Mouse (Mus musculus) right cerebral cortex, postnatal 36 days (tissue): ENCODE measurements around the gene Slc25a36.

Source experiments
- DNase-seq, 2 experiments: peaks; one replicate each; pipeline ENCODE4 v3.0.0; 2022; ENCODE audit warnings: low spot score in 2 of 2, mixed read lengths in 1 of 2

The Slc25a36 gene

DNA sequence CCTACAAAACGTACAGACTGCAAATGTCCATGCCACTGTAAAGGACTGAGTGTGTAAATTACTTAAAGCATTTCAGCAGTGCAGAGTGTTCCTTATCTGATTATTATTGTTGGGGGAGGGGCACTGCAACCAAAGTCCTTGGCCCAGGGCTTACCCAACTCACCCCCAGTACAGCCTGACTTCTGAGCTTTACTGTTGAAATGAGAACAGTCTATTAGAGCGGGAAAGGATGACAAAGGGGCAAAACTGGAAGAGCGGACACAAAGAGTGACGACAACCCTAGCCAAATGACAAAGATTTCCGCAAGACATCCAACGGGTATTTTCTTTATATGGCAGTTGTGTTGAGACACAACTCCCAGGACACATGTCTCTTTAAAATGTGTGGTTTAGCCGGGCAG, 1.3 kb upstream of the Slc25a36 start:
- DNase-seq = no peak

DNA sequence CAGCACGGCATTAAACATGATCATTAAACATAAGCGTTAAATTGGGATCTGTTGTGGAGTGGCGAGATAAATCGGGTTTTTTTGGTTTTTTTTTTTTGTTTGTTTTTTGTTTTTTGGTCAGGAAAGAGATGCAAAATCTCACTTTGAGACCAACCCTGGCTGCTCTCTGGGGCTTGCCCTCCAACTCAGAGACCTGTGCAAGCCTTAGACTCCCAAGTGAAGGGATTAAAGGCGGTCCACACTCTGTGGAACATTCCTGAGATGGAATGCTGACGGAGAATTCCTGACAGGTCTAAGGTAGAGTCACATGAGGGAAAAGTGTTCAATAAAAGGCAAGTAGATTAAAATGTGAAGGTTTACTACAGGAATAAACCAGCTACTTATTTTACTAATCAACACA, 549 bp upstream of the Slc25a36 start:
- no peak for DNase-seq

DNA sequence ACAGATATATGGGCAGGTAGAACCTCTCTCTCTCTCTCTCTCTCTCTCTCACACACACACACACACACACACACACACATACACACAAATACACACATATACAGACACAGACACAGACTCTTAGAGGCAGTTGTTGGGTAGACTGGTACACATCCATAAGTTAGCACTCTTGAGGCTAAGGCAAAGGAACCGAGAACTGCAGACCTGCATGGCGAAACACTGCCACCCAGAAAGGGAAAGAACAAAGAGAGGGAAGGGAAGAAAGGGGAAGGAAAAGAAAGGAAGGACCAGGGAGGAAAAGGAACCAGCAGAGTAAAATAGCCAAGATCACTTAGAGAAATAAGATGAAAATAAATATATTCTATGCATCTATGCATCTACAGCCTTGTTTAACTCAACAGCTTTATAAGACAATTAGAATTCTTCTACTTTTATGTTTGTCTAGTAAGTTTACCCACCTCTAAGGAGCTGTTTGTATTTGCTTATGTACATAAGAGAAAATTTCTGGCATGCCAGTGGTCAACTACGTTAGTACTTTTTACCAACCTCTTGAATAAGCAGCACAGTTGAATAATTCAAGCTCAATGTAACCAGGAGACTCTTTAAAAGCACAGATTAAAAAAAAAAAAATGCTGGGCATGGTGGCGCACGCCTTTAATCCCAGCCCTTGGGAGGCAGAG, 4.3 kb downstream of the Slc25a36 start:
- DNase-seq = no peak

DNA sequence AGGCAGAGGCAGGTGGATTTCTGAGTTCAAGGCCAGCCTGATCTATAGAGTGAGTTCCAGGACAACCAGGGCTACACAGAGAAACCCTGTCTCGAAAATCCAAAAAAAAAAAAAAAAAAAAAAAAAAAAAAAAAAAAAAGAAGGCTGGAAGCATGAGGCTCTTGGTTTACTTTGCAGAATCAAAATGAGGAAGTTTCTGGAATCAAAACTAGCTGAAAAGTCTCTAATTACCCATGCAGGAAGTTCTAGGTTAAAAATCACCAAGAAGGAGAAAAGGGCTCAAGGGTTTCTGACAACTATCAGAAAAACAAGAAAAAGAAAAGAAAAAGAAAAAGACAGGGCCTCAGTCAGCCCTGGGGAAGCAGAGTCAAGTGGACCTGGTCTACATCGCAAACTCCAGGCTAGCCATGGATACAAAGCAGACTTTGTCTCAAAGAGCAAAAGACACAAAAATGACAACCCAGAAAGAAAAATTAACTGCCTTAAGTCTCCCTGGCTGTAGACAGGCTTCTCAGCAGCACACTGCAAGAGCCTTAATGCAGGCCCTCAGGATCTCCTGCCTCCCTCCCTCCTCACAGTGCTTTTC, 5.5 kb downstream of the Slc25a36 start:
- no peak for DNase-seq

DNA sequence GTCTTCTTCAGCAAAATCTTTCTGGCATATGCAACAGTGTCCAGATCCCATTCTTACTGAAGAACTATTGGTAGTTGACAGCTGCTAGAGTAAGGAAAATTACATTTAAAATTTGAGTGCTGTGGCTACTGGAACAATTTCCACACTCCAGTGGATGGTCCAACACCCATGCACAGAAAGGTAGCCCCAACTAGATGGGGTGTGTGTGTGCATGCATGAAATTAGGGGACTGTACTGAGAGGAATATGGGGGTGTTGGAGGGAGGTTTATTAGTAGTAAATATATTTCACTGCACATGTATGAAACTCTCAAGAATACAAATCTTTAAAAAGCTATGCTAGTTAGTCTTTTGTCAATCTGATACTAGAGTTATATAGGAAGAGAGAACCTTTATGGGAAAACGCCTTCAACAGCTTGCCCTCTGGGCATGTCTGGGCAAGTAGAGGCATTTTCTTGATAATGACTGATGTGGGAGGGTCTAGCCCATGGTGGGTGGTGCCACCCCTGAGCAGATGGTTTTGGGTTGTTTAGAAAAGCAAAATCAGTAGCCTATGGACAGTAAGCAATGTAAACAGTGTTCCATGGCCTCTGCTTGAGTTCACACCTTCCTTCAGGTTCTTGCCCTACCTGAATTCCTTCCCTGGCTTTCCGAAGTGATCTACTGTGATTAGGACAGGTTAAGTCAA, 7.4 kb downstream of the Slc25a36 start:
- no peak for DNase-seq

DNA sequence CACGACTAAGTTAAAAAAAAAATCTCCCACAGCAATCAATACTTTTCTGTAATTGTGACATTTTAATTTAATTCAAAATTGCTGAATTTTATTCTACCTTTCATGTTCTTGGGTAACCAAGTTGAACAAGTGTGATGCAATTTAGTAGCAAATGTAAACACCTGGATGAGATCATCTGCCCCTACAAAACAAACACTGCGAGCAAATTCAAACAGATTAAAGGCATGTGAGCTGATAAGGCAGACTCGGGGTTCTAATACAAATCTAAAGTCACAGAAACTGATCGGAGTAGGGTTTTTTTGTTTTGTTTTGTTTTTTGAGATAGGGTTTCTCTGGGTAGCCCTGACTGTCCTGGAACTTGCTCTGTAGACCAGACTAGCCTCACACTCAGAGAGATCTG, 12.0 kb downstream of the Slc25a36 start:
- DNase-seq = no peak

DNA sequence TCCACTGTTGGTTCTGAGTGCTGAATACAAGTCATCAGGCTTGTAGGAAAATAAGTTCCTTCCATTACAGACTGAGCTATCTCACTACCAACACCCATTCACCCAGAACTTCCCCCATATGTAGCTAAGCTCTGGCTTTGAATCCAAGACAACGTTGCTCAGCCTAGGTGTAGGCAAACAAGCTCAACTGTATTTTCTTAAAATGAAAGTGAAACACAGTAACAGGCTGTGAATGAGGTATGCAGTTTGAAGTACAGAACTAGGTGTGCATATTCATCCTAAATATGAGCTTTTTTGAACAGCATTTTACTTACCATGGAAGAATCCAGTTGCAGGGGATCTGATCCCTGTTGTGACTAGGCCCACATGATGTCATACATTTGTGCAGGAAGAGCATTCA, 14.8 kb downstream of the Slc25a36 start:
- DNase-seq = no peak

DNA sequence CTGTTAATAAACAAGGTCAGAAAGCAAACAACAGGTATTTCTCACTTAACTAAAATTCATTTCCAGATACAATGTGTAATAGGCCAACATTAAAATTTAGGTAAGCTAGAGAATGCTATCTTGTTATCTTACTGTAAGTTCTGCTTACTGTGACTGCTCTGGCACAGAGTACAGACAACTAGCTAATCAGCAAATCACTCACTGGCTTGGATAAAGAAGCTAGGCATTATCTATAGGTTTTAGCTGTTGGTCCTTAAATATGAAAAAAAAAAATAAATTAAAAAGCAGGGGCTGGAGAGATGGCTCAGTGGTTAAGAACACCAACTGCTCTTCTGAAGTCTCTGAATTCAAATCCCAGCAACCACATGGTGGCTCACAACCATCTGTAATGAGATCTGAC, 23.1 kb downstream of the Slc25a36 start:
- DNase-seq = no peak

DNA sequence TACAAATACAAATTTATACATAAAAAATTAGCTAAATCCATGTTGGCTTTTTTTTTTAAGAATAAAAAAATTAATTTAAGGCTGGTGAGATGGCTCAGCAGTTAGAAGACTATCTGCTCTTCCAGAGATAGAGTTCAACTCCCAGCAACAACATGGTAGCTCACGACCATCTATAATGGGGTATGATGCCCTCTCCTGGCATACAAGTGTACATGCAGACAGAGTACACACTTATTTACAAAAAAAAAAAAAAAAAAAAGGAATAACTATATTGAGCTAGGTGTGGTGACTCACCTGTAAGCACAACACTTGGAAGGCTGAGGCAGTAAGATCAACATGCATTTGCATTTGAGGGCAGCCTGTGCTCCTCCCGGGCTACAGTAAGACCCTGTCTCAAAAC, 26.3 kb downstream of the Slc25a36 start:
- DNase-seq = no peak

DNA sequence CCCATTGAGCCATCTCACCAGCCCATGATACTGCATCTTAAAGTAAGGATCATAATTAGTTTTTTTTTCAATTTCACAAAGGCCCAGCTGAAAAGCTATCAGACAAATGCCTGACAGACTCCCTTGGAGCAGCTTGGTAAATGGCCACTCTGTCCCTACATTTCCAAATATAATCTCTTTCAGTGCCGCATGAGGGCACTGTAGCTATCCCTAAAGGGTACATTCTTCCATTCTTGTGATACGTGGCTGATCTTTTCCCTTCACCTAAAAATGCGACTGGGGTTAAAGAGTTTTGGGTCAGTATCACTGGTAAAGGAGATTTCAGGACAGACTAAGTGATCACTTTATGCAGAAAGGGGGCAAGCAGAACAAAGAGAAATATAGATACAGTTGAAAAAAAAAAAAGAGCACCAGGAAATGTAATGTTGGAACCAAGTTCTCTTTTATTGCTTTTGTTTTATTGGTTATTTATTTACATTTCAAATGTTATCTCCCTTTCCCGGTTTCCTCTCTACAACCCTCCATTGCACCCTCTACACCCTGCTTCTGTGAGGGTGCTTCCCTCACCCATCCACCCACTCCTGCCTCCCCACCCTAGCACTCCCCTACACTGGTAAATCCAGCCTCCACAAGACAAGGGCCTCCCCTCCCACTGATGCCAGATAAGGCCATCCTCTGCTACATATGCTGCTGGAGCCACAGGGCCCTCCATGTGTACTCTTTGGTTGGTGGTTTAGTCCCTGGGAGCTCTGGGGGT, 29.7 kb downstream of the Slc25a36 start:
- no peak for DNase-seq

DNA sequence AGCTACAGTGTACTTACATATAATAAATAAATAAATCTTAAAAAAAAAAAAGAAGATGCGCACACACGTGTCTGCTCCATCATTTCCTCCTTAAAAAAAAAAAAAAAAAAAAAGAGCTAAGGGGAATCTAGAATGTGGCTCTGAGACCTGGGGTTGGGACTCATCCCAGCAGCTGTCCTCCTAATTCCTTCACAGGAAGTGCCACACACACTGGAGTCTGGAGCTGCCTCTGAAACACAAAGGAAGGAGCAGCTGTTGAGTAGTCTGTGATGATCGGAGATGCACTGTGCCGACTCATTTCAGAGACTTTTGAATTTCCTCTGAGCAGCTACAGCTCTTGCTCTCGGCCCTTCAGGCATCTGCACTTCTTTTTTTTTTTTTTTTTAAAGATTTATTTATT, 41.0 kb downstream of the Slc25a36 start:
- DNase-seq = no peak

DNA sequence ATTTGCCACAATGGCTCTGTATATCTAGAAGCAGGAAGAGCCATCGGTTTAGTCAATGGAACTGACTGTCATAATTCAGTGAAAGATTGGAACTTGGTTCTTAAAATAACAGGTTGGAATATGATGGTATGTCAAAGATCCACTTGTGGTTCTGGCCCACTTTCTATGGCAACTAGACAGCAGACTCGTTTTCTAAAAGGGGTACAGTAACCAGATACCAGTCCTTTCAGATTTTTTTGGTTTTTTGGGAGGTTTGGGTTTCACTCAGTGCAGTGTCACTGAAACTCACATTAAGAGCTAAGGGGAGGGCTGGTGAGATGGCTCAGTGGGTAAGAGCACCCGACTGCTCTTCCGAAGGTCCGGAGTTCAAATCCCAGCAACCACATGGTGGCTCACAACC, 41.5 kb downstream of the Slc25a36 start:
- no peak for DNase-seq

DNA sequence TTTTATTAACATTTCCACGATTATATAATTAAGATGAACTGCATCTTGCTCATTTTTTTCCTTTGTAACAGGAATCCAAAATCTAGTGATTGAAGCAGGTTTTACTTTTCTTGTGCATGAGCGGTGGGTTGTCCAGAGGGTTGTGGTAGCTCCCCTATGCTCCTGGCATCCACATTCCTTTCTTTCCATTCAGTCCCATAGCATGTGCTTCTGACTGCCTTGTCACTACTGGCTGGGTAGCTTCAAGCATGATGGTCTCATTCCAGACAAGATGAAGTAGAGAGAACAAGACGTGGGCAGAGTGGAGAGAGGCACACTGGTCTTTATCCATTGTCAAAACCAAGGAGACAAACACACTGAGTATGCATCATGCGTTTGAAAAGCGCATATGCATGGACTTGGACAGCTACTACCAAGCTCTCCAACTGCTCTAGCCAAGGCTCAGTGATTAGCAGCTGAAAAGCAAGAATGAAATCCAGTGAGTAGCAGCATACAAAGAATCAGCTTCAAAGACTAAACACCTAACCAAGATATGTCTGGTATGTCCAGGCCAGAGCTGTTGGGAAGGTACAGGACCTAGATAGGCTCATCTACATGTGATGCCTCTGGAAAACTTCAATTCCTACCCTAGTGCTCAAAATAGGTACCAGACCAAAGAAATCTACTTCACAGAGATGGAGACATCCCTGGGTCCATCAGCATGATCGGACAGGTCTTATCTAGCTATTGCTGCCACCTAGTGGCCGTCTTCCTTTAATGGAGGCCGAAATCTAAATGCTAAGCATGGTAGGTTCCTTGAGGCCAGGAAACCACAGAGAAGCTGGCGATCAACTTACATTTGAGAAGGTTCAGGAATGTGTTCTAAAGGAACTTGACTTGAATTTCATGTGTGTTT, 42.5 kb downstream of the Slc25a36 start:
- DNase-seq = peak; percentile 69 to 76

DNA sequence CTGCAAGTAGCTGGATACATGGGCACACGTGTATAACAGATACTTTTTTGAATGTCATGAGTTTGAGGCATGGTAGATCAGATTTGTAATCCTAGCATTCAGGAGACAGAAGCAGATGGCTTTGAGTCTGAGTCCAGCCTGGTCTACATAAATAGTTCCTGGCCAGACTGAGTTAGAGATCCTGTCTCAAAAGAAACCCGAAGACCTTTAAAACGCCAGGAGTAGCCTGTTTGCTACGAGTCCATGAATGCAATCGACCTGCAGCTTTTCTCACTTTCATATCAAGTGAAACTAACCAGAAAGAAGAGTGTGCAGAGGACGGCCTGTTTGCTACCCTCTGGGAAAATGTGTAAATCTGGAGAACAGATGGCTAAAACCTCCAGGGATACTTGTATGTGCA, 43.2 kb downstream of the Slc25a36 start:
- no peak for DNase-seq

DNA sequence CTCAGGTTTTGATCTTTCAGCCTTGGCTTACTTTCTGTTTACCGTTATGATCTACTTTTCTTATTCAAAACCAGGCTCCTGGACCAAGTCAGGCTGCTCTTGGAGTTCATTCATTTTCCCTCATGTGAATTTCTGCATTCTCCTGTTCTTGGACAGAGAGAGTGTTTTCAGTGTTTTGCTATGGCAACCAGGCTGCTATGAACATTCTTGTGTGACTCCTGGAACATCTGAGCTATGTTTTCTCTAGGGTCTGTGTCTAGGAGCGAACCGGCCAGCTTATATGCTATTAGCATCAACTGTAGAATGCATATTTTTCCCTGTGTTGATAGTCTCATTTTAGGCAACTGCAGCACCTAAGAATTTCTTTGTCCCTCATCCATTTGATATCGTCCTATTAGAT, 45.1 kb downstream of the Slc25a36 start:
- no peak for DNase-seq

DNA sequence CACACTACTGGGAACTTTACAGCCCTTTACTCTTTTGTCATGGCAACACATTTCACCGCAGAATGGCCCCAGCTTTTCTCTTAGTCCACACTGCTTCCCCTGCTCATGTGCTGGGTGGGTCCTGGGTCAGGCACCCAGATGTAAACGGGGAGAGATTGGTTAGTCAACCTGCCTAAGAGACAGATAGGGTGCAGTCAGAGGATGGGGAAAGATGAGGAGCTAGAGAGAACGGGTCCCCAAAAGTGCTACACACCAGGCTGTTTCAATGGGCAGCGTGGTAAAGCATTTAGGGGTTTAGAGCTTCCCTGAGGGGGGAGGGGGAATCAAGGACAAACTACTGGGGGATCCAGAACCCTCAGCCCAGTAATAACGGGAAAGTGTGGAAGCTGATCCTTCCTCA, 45.7 kb downstream of the Slc25a36 start:
- no peak for DNase-seq

DNA sequence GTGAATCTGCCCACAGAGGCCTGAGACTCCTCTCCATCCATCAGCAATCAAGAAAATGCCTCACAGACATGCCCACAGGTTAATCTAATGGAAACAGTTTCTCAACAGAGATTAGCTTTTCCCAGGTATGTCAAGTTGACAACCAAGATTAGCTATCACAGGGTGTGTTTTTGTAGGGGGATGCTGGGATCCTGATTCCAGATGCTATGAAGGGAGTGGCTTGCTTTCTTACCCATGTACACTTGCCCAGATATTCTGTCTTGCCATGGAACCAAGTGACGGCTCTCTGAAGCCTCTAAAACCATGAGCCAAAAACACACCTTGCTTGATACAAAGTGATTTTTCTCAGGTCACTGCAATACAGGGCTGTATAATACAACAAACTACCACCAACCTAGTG, 46.8 kb downstream of the Slc25a36 start:
- no peak for DNase-seq

DNA sequence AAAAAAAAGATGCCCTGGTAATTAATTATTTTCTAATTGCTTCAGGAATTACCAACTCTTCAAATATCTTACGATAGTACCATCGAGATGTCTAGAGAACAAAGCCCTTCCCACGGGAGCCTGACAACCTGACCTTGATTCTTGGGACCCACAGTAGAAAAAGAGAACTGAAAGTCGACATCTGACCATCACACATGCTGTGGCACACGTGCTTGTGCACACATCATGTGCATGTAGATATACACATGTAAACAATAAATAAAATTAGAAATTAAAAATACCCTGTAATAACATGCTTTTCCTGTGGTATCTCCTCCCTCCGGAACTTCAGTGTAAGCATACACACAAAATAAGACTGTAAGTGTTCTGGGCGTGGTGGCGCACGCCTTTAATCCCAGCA, 49.3 kb downstream of the Slc25a36 start:
- DNase-seq = no peak

DNA sequence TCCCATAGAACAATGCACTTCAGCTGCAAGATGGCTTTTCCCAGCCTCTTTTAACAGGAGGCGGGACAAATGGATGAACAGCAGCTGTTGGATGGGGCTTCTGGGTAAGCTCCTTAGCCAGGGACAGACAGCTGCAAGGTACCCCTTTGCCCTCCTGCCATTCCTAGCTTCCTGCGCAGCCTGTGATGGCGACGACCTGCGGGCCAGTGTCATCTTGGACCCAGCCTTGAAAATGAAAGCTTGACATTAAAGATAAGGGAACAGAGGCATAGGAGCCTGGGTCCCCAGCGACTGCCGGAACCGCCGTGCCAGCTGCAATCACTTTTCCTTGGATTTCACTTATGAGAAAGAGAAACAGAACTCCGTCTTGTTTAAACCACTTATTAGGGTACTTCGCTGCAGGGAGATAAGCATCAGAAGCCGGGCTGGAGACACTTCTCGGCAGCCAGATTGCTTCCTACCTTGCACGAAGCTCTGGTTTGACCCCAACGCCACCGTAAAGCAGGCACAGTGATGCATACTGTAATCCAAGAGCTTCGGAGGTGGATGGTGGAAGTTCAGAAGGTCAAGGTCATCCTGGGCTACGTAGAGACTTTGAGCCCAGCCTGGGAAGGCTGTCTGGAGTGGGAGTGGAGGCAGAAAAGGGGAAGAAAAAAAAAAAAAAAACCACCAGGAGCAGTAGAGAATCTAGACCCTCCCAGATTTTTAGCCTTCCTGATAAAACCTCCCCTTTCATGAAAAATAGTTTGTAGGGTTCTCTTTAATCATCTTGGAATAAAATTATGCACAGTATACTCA, 54.2 kb downstream of the Slc25a36 start:
- DNase-seq = no peak

DNA sequence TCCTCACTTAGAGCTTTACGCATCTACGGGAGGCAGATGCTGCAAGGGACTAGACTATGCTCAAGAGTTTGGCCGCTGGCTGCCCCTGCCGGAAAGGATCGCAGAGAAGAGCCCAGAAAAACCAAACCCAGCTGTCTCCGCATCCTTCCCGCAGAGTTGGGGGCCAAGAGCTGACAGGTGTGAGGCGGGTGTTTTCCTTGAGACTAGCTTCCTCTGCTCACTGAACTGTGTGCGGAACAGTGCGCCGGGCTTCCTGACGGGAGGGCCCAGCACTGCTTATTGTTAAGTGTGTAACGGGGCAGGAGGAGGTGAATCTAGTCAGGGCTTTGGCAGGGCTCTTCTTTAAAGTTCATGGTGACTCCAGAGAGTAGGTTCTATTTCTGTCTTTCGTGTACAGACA, 55.1 kb downstream of the Slc25a36 start:
- no peak for DNase-seq

DNA sequence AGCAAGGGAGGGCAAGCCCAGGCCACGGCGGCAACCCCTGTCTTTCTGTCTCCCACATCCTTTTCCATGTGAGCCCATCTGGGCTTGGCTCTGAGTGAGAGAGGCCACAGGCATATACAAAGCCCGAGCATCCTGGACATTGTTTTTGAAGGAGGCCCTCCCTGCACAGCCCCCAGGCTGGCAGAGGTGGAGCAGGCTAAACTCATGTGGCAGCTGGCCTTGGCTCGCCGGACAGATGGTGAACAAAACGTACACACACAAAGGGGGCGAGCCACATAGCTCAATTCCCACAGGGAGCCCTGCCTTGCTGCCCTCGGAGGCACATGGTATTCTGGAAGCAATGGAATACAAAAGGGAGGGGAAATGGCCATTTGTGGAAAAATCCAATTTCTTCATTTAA, 59.8 kb downstream of the Slc25a36 start:
- DNase-seq = no peak
